Mouse (Mus musculus): Measurements from ENCODE around the gene Gm10964. TPM values are rescaled to one million over a fixed set of nuclear protein-coding genes. Genes with fewer than 3 reads are reported as not detected.

Gene Gm10964
- polyA plus RNA-seq, 1 experiment from 2014 or later, result not detected

DNA sequence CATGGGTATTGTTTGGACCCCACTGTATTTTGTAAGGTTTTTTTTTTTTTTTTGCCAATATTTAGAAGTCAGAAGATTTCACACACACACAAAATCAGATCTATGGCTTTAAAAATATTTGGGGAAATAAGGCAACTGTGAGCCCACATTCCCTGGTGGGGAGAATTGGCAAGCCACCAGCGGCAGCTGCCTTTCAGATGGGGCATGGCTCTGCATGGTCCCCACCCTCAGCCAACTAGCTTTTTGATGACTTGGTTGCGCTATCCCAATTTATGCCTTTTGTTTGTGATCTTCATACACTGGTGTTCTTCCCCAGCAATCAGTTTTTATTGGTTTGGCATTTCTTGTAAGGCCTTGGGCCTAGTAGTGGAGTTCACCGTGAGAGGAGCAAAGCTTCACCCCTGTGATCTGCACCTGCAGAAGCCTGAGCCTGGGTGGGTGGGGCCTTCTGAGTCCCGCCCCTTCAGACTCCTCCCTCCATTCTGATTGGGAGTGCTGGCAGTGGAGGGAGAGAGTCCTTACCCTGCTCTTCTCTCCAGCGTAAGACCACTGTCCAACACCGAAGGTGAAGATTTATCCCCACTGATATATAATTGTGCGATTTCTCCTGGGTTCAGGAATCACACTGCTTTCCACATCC lies 24.8 kb upstream of the Gm10964 start:
- no peaks in the 10 kb centered on the region for H3K27me3 ChIP-seq (ENCODE audit: control insufficient read depth, insufficient read depth, low read length)

DNA sequence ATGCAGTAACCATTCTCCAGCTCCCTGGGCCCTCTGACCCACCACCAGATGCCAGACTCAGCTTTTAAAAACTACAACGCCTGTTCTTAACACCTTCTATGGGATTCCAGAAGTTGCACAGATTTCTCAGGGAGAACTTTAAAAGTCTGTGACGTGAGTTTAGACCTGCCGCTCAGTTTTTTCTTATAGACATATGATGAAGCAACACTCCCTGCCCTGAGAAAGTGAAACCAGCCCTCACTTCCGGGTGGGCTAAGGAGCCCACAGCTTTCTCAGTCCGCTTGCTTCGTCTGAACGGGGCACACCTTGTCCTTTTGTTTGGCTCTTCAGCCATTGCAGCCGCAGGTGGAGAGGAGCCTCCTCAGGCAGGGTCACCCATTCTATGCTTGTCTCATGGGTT lies 24.2 kb upstream of the Gm10964 start:
- no peak overlapping the region for H3K4me3 ChIP-seq (ENCODE audit: low read depth, low read length)
- no peak overlapping the region for H3K4me2 ChIP-seq
- H3K27me3 ChIP-seq (ENCODE audit: control insufficient read depth, insufficient read depth, low read length), result no peaks in the 10 kb centered on the region
- no peaks in the 10 kb centered on the region for H3K36me3 ChIP-seq (ENCODE audit: control insufficient read depth, insufficient read depth, low read length)
- H3K4me1 ChIP-seq (ENCODE audit: control insufficient read depth, insufficient read depth, low read length), result peaks cover 3% of the 10 kb centered on the region; the same call in 1 of the 2 replicates
- WGBS (ENCODE audit: insufficient replicate concordance), result 73% methylated on average over 8 of the region's 8 CpGs
- no peak overlapping the region for H3K9ac ChIP-seq (ENCODE audit: low read depth, low read length)
- no peaks in the 10 kb centered on the region for H3K9me3 ChIP-seq (replicated peaks; ENCODE audit: control insufficient read depth, low read length)
- H3K27ac ChIP-seq (ENCODE audit: low read depth, low read length), result no peak overlapping the region
- ATAC-seq (replicated peaks; ENCODE audit: insufficient number of reproducible peaks, low FRiP score, low TSS enrichment), result no peak

More for the DNA sequence above, 24.8 kb upstream of the Gm10964 start:
- Histone ChIP-seq H3K4me2 (no peak overlapping the region), H3K36me3 (ENCODE audit: control insufficient read depth, insufficient read depth, low read length) (no peaks in the 10 kb centered on the region), H3K9ac (ENCODE audit: low read depth, low read length) (no peak overlapping the region), H3K9me3 (replicated peaks; ENCODE audit: control insufficient read depth, low read length) (no peaks in the 10 kb centered on the region), H3K4me1 (ENCODE audit: control insufficient read depth, insufficient read depth, low read length) (peaks cover 3% of the 10 kb centered on the region; the same call in 1 of the 2 replicates), H3K4me3 (ENCODE audit: low read depth, low read length) (no peak overlapping the region), H3K27ac (ENCODE audit: low read depth, low read length) (no peak overlapping the region)
- 61% methylated on average over 7 of the region's 7 CpGs for WGBS (ENCODE audit: insufficient replicate concordance)
- ATAC-seq (replicated peaks; ENCODE audit: insufficient number of reproducible peaks, low FRiP score, low TSS enrichment), result no peak

DNA sequence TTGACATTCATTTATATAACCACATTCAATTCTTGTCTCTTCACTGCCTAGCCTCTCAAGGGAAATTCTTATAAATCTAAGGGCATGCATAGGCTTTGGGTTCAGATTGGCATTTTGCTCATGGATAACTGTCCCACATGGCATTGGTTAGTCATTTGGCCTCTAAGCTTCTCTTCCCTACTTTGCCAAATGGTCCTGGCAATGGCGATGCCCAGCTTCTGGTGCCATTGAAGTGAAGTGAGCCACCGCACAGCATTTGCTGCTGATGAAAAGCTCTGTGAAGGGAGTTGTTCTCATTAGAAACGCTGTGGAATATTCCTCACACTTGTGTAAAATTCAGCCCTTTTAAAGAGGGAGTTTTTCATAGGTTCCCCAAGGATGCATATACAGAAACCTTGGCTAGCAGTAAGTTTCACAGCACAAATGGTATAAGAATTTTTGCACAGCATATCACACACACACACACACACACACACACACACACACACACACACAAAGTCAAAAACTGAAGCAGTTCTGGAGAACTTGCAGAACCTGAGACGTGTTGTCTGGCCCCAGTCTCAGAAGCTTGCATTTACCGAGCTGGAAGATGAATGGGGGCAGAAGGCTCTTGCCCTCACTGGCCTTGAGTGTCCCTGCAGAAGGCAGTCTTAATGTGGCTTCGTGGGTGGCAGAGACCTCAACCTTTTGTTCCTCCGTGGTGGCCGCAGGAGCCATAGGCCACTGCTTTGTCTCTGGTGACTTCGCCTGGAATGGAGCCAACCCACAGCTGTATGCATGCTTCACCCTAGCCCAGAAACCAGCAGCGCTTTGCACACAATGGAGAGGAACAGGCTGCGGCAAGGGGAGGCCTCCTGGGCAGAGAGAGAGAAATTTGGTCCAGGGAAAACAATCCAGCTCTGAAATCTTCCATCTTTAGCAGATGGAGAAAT lies 23.1 kb upstream of the Gm10964 start:
- Histone ChIP-seq H3K36me3 (ENCODE audit: control insufficient read depth, insufficient read depth, low read length) (no peaks in the 10 kb centered on the region), H3K4me1 (ENCODE audit: control insufficient read depth, insufficient read depth, low read length) (peaks cover 3% of the 10 kb centered on the region; the same call in 1 of the 2 replicates), H3K4me2 (no peak overlapping the region), H3K9ac (ENCODE audit: low read depth, low read length) (no peak overlapping the region), H3K4me3 (ENCODE audit: low read depth, low read length) (no peak overlapping the region), H3K27ac (ENCODE audit: low read depth, low read length) (no peak overlapping the region), H3K27me3 (ENCODE audit: control insufficient read depth, insufficient read depth, low read length) (no peaks in the 10 kb centered on the region), H3K9me3 (replicated peaks; ENCODE audit: control insufficient read depth, low read length) (no peaks in the 10 kb centered on the region)
- ATAC-seq (replicated peaks; ENCODE audit: insufficient number of reproducible peaks, low FRiP score, low TSS enrichment), result no peak
- WGBS (ENCODE audit: insufficient replicate concordance), result 61% methylated on average over 11 of the region's 11 CpGs

DNA sequence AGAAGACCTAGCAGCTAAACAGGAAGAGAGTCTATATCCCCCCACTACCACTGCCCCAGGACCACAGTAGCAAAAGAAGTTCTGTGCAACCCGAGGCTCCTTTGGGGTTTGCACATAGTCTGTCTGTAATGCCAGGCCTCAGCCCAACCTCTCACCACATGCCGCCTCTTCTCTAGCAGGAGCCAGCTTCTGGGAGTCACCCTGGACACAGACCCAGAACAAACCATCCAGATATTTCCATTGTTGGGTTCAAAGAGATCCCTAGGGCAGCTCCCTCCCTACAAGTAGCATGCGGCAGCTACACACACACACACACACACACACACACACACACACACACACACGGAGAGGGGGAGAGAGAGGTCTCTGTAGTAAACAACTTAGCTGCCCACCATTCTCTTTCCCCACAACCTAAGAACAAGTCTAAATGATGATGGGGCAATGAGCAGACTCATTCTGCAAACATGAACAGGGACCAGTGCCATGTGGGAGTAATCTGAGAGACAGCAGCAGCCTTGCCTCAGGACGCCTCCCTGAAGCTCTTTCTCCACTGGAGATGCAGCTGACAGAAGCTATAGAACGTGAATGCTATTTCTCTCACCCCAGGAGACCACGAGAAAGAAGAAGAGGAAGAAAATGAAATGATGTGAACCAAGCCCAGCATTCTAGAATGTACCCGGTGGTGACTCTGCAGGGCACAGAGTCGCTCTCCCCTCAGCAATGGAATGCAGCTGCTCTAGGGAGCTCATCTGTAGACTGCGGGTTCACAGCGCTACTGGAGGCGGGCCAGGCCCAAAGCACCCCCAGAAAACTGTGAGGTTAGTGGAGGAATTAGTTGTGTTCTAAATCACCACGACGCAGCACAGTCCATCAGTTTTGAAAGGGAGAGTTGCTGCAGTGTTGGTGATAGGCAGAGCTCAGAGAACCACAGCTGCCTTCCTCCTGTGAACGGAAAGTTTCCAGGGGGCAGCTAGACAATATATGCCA lies 22.1 kb upstream of the Gm10964 start:
- WGBS (ENCODE audit: insufficient replicate concordance), result 56% methylated on average over 15 of the region's 15 CpGs
- no peaks in the 10 kb centered on the region for H3K36me3 ChIP-seq (ENCODE audit: control insufficient read depth, insufficient read depth, low read length)
- H3K9me3 ChIP-seq (replicated peaks; ENCODE audit: control insufficient read depth, low read length), result no peaks in the 10 kb centered on the region
- no peak overlapping the region for H3K4me2 ChIP-seq
- ATAC-seq (replicated peaks; ENCODE audit: insufficient number of reproducible peaks, low FRiP score, low TSS enrichment), result no peak
- peaks cover 3% of the 10 kb centered on the region; the same call in 1 of the 2 replicates for H3K4me1 ChIP-seq (ENCODE audit: control insufficient read depth, insufficient read depth, low read length)
- no peak overlapping the region for H3K4me3 ChIP-seq (ENCODE audit: low read depth, low read length)
- H3K9ac ChIP-seq (ENCODE audit: low read depth, low read length), result no peak overlapping the region
- no peak overlapping the region for H3K27ac ChIP-seq (ENCODE audit: low read depth, low read length)
- H3K27me3 ChIP-seq (ENCODE audit: control insufficient read depth, insufficient read depth, low read length), result no peaks in the 10 kb centered on the region

DNA sequence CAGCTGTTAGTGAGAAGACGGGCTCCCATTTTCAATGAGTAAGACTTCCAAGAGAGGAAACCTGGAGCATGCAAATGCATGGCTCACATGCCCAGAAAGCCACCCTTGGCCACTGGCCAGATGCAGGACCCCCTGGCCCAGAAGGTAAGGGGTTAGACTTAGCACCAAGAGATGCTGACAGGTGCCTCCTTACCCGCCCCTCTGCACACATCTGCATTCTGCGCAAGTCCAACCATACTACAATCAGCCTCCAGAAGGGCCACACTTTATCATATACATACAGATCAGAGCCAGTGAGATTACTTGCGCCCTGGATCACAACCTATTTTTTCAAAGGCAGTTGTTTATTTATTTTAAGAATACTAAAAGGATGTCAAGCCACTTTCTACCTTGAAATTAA lies 20.4 kb upstream of the Gm10964 start:
- Histone ChIP-seq H3K36me3 (ENCODE audit: control insufficient read depth, insufficient read depth, low read length) (no peaks in the 10 kb centered on the region), H3K4me2 (no peak overlapping the region), H3K27me3 (ENCODE audit: control insufficient read depth, insufficient read depth, low read length) (no peaks in the 10 kb centered on the region), H3K27ac (ENCODE audit: low read depth, low read length) (no peak overlapping the region), H3K4me3 (ENCODE audit: low read depth, low read length) (no peak overlapping the region), H3K4me1 (ENCODE audit: control insufficient read depth, insufficient read depth, low read length) (peaks cover 3% of the 10 kb centered on the region; the same call in 1 of the 2 replicates), H3K9ac (ENCODE audit: low read depth, low read length) (no peak overlapping the region), H3K9me3 (replicated peaks; ENCODE audit: control insufficient read depth, low read length) (no peaks in the 10 kb centered on the region)
- WGBS (ENCODE audit: insufficient replicate concordance), result 86% methylated on average over 4 of the region's 4 CpGs
- no peak for ATAC-seq (replicated peaks; ENCODE audit: insufficient number of reproducible peaks, low FRiP score, low TSS enrichment)

DNA sequence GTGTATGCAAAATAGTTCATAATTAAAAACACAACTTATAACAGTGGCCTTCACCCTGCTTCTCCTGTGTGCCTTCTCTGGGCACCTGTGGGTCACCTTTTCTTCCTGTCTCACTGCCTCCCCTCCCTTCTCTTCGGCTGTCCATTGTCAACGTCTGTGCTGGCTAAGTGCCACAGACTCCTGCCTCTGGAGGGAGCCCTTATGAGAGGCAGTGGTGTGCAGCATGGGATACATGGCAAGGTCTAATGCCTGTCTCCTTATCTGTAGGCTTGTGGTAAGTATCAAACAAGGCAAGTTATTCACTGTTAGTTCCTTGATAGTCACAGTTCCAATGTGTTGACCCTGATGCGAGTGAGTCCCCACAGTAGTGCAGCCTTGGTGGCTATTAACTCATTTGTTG lies 15.0 kb upstream of the Gm10964 start:
- H3K4me2 ChIP-seq, result no peak overlapping the region
- H3K9me3 ChIP-seq (replicated peaks; ENCODE audit: control insufficient read depth, low read length), result no peaks in the 10 kb centered on the region
- H3K27me3 ChIP-seq (ENCODE audit: control insufficient read depth, insufficient read depth, low read length), result no peaks in the 10 kb centered on the region
- no peak overlapping the region for H3K9ac ChIP-seq (ENCODE audit: low read depth, low read length)
- no peak overlapping the region for H3K4me3 ChIP-seq (ENCODE audit: low read depth, low read length)
- 42% methylated on average over 3 of the region's 3 CpGs for WGBS (ENCODE audit: insufficient replicate concordance)
- no peaks in the 10 kb centered on the region for H3K4me1 ChIP-seq (ENCODE audit: control insufficient read depth, insufficient read depth, low read length)
- no peaks in the 10 kb centered on the region for H3K36me3 ChIP-seq (ENCODE audit: control insufficient read depth, insufficient read depth, low read length)
- ATAC-seq (replicated peaks; ENCODE audit: insufficient number of reproducible peaks, low FRiP score, low TSS enrichment), result no peak
- H3K27ac ChIP-seq (ENCODE audit: low read depth, low read length), result no peak overlapping the region

DNA sequence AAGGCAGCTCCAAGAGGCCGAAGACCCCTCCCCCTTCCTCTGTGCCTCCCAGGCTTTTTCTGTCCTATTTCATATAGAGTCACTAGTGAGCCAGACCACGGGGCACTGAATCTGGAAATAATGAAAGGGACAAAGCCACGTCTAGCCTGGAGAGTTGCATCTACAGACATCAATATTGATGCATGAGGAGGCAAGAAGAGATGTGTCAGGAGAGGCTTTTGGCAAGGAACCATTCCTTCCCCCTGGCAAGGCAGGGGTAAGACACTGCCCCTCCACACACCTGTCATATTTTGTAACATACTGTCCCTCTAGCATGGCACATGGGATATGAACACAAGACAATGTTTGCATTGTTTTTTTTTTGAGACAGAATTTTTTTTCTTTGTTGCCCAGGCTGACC lies 12.5 kb upstream of the Gm10964 start:
- H3K4me1 ChIP-seq (ENCODE audit: control insufficient read depth, insufficient read depth, low read length), result no peaks in the 10 kb centered on the region
- H3K36me3 ChIP-seq (ENCODE audit: control insufficient read depth, insufficient read depth, low read length), result no peaks in the 10 kb centered on the region
- no peak overlapping the region for H3K4me3 ChIP-seq (ENCODE audit: low read depth, low read length)
- 60% methylated on average over 3 of the region's 3 CpGs for WGBS (ENCODE audit: insufficient replicate concordance)
- H3K4me2 ChIP-seq, result no peak overlapping the region
- H3K27ac ChIP-seq (ENCODE audit: low read depth, low read length), result no peak overlapping the region
- H3K9me3 ChIP-seq (replicated peaks; ENCODE audit: control insufficient read depth, low read length), result no peaks in the 10 kb centered on the region
- ATAC-seq (replicated peaks; ENCODE audit: insufficient number of reproducible peaks, low FRiP score, low TSS enrichment), result no peak
- no peak overlapping the region for H3K9ac ChIP-seq (ENCODE audit: low read depth, low read length)
- no peaks in the 10 kb centered on the region for H3K27me3 ChIP-seq (ENCODE audit: control insufficient read depth, insufficient read depth, low read length)

DNA sequence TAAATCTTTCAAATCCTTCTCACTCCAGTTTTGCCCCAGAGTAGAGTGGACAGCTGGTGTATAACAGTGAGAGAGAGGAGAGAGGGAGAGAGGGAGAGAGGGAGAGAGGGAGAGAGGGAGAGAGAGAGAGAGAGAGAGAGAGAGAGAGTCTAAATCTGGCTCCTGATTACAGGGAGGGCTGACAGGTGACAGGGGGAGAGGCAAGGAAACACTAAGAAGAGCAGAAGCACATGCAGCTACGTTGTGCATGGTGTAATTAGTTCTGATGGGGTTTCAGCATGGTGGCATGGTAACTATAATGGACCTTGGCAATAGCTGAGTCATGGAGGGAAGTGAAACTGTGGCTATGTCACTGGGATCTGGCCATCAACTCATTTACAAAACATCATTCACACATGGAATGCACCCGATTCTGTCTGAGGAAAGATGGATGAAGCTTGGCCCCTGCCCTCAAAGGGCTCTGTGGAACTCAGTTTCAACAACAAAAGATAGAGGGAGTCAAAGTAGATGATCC lies 11.3 kb upstream of the Gm10964 start:
- H3K9ac ChIP-seq (ENCODE audit: low read depth, low read length), result no peak overlapping the region
- no peak overlapping the region for H3K4me2 ChIP-seq
- H3K36me3 ChIP-seq (ENCODE audit: control insufficient read depth, insufficient read depth, low read length), result peaks cover 2% of the 10 kb centered on the region; the same call in 1 of the 2 replicates
- no peaks in the 10 kb centered on the region for H3K27me3 ChIP-seq (ENCODE audit: control insufficient read depth, insufficient read depth, low read length)
- WGBS (ENCODE audit: insufficient replicate concordance), result 39% methylated on average over 2 of the region's 2 CpGs
- no peak for ATAC-seq (replicated peaks; ENCODE audit: insufficient number of reproducible peaks, low FRiP score, low TSS enrichment)
- no peak overlapping the region for H3K27ac ChIP-seq (ENCODE audit: low read depth, low read length)
- no peaks in the 10 kb centered on the region for H3K9me3 ChIP-seq (replicated peaks; ENCODE audit: control insufficient read depth, low read length)
- no peak overlapping the region for H3K4me3 ChIP-seq (ENCODE audit: low read depth, low read length)
- H3K4me1 ChIP-seq (ENCODE audit: control insufficient read depth, insufficient read depth, low read length), result no peaks in the 10 kb centered on the region
